Mouse (Mus musculus): Measurements from ENCODE around the gene Gm11733. TPM values are rescaled to one million over a fixed set of nuclear protein-coding genes. Genes with fewer than 3 reads are reported as not detected.

Gene Gm11733
- total and polyA plus RNA-seq, 3 experiments, result 0.06 TPM; not detected in 2

DNA sequence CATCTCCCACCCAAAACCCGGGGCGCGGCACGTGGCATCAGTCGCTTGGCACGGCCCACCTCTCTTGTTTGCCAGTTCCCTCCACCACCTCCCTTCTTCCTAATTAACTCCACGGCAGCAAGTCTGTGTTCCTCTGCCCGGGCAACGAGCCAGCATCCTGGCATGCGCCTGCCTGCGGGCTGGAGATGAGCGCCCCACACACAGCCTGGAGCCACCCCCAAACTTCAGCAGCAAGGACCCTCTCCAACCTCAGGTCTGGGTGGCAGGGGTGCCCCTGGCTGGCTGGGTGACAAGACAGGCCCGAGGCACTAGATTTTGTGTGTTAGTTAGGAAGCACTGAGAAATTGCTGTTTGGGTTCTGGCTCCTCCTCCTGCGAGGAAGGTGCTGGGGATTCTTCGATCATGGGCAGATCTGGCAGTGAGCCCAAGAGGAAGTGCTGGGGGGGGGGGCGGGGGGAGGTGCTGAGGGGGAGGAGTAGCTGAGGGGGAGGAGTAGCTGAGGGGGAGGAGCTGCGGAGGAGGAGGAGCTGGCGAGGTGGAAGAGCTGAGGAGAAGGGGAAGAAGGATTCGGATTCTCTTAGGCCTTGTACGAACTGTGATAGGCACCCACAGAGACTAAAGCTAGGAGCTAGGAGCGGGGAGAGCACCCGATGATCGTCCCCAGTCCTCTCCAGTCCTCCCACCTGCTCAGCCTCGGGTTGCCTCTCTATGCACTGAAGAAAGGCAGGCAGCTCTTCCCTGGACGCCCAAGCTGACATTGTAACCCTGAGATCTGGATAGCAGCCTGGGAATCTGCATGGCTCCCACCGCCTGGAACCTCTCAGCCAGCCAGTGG is 1.3 kb upstream of the Gm11733 start:
- Histone ChIP-seq H3K9me3 (replicated peaks; ENCODE audit: insufficient read depth, low read length) (no peaks in the 10 kb centered on the region), H3K36me3 (ENCODE audit: control insufficient read depth in 1 of 2, insufficient read depth in 2 of 2, low read length in 2 of 2) (peaks cover 0 to 2% of the 10 kb centered on the region in 2 experiments; a peak in 1 of 4 replicates), H3K9ac (ENCODE audit: control insufficient read depth, low read depth, low read length, poor library complexity, severe bottlenecking) (peak overlapping the region; percentile 66), H3K27me3 (ENCODE audit: control insufficient read depth in 1 of 2, insufficient read depth in 2 of 2, low read length in 2 of 2) (peaks cover 0 to 9% of the 10 kb centered on the region in 2 experiments; a peak in 2 of 4 replicates), H3K79me2 (ENCODE audit: control insufficient read depth, insufficient read depth, low read length, poor library complexity) (no peaks in the 10 kb centered on the region), H3K4me1 (ENCODE audit: control insufficient read depth in 1 of 2, insufficient read depth in 2 of 2, low read length in 2 of 2) (peaks cover 5 to 6% of the 10 kb centered on the region in 2 experiments; a peak in 2 of 4 replicates), H3K27ac (ENCODE audit: control insufficient read depth, low read depth, low read length) (peak overlapping the region; percentile 61), H3K4me3 (ENCODE audit: control insufficient read depth in 1 of 2, insufficient read depth in 1 of 2, low read depth in 2 of 2, low read length in 2 of 2) (peak overlapping the region; percentile 57 to 76)
- peak; percentile 96 for DNase-seq (ENCODE audit: low read depth, low spot score)
- TF ChIP-seq SMC3 (IDR thresholded peaks at IDR 0.05; ENCODE audit: low read depth, low read length) (no peak; the same call in 1 of the 2 replicates), EP300 (IDR thresholded peaks at IDR 0.05; ENCODE audit: low read depth in 1 of 2, low read length in 2 of 2) (peak; percentile 30 to 33; a peak in 3 of 4 replicates), MXI1 (IDR thresholded peaks at IDR 0.05; ENCODE audit: low read depth, low read length) (peak; percentile 82; the same call in 1 of the 2 replicates), RAD21 (IDR thresholded peaks at IDR 0.05; ENCODE audit: low read depth, low read length) (no peak), KAT2A (conservative IDR thresholded peaks at IDR 0.05; ENCODE audit: low read depth, low read length) (no peak; the same call in 1 of the 2 replicates), MAZ (IDR thresholded peaks at IDR 0.05; ENCODE audit: low read depth, low read length) (peak; percentile 85), HCFC1 (IDR thresholded peaks at IDR 0.05; ENCODE audit: low read depth, low read length) (peak; percentile 43; the same call in 1 of the 2 replicates), POLR2A (IDR thresholded peaks at IDR 0.05; ENCODE audit: control insufficient read depth in 1 of 2, insufficient read depth in 1 of 2, low read depth in 1 of 2, low read length in 2 of 2, poor library complexity in 1 of 2) (peak in 1 of 2 experiments; percentile 60; a peak in 3 of 4 replicates), ETS1 (IDR thresholded peaks at IDR 0.05; ENCODE audit: low read depth, low read length) (peak; percentile 62), MAFK (IDR thresholded peaks at IDR 0.05; ENCODE audit: borderline replicate concordance, low read depth, low read length) (no peak), MEF2A (IDR thresholded peaks at IDR 0.05; ENCODE audit: extremely low read depth, insufficient replicate concordance, low read depth, low read length, poor library complexity, severe bottlenecking) (no peak), TAL1 (IDR thresholded peaks at IDR 0.05; ENCODE audit: low read length) (peak; percentile 41), ZMIZ1 (IDR thresholded peaks at IDR 0.05; ENCODE audit: low read depth, low read length) (peak; percentile 46; the same call in 1 of the 2 replicates), MYC (IDR thresholded peaks at IDR 0.05; ENCODE audit: low read depth, low read length) (peak; percentile 79; the same call in 1 of the 2 replicates), MAX (IDR thresholded peaks at IDR 0.05; ENCODE audit: low read length) (peak; percentile 84), TCF12 (IDR thresholded peaks at IDR 0.05; ENCODE audit: low read depth, low read length) (peak; percentile 31), NRF1 (IDR thresholded peaks at IDR 0.05; ENCODE audit: insufficient read depth, low read depth, low read length, poor library complexity, severe bottlenecking) (0 out of 2 replicates have a peak, but pooled peaks have one; percentile 24), RCOR1 (IDR thresholded peaks at IDR 0.05; ENCODE audit: low read depth, low read length) (no peak; the same call in 1 of the 2 replicates), CHD2 (IDR thresholded peaks at IDR 0.05; ENCODE audit: low read length) (0 out of 2 replicates have a peak, but pooled peaks have one; percentile 15), MYB (IDR thresholded peaks at IDR 0.05; ENCODE audit: low read depth, low read length) (no peak), E2F4 (IDR thresholded peaks at IDR 0.05; ENCODE audit: borderline replicate concordance, low read depth, low read length) (0 out of 2 replicates have a peak, but pooled peaks have one; percentile 8), USF1 (IDR thresholded peaks at IDR 0.05; ENCODE audit: low read depth, low read length) (peak; percentile 75), UBTF (IDR thresholded peaks at IDR 0.05; ENCODE audit: borderline replicate concordance, insufficient read depth, low read depth, low read length) (peak; percentile 40; the same call in 1 of the 2 replicates), CHD1 (IDR thresholded peaks at IDR 0.05; ENCODE audit: low read depth, low read length) (no peak), USF2 (IDR thresholded peaks at IDR 0.05; ENCODE audit: borderline replicate concordance in 1 of 2, insufficient read depth in 1 of 2, low read depth in 1 of 2, low read length in 2 of 2) (no peak), ZNF384 (IDR thresholded peaks at IDR 0.05; ENCODE audit: low read depth, low read length) (no peak), NELFE (IDR thresholded peaks at IDR 0.05; ENCODE audit: low read depth, low read length) (peak; percentile 60), POLR2AphosphoS2 (IDR thresholded peaks at IDR 0.05; ENCODE audit: low read length) (peak; percentile 37; the same call in 1 of the 2 replicates), JUND (IDR thresholded peaks at IDR 0.05; ENCODE audit: low read depth, low read length) (no peak), SIN3A (IDR thresholded peaks at IDR 0.05; ENCODE audit: low read length) (peak; percentile 86), BHLHE40 (IDR thresholded peaks at IDR 0.05; ENCODE audit: borderline replicate concordance, low read depth, low read length) (peak; percentile 69; the same call in 1 of the 2 replicates), POLR2AphosphoS5 (IDR thresholded peaks at IDR 0.05; ENCODE audit: borderline replicate concordance, low read depth, low read length) (no peak), ELF1 (IDR thresholded peaks at IDR 0.05; ENCODE audit: low read depth, low read length) (0 out of 2 replicates have a peak, but pooled peaks have one; percentile 6)

All from MEL (cell line).